11 mouse cellular contexts compared by ENCODE assay signal in genomic region chr10:78540943-78541342, GRCm38 (mm10). TPM values are rescaled to one million over a fixed set of nuclear protein-coding genes. Genes with fewer than 3 reads are reported as not detected.
A peak's percentile ranks its signal among the peaks of the same experiment; 100 is the strongest.
DNase-seq lines count a peak whose midpoint lies in the region; ATAC-seq and TF ChIP-seq lines count a peak whose summit lies in the region.
"Had no signal": no experiment of that assay in that cellular context is flagged by ENCODE, and none has a peak within 500 bp of the region (broad histone marks: within the 10 kb centered on the region; RNA-seq: fewer than 3 reads in every experiment).

No protein-coding gene starts in this region.

- no peak for TF ChIP-seq EP300 in MEL (IDR thresholded peaks at IDR 0.05; ENCODE audit: low read depth in 1 of 2, low read length in 2 of 2)

- 63% methylated on average over 2 of the region's 2 CpGs for WGBS in midbrain, embryonic 15.5 days

- H3K4me2 ChIP-seq in midbrain, embryonic 15.5 days, result no peak overlapping the region
- H3K4me2 ChIP-seq: embryonic facial prominence, embryonic 13.5 days had no signal

- no peaks in the 10 kb centered on the region for H3K9me3 ChIP-seq in MEL (replicated peaks; ENCODE audit: insufficient read depth, low read length)
- H3K9me3 ChIP-seq in midbrain, embryonic 15.5 days, result no peaks in the 10 kb centered on the region
- H3K9me3 ChIP-seq: embryonic facial prominence, embryonic 13.5 days had no signal

- no peaks in the 10 kb centered on the region for H3K36me3 ChIP-seq in MEL (ENCODE audit: control insufficient read depth in 1 of 2, insufficient read depth in 2 of 2, low read length in 2 of 2)
- H3K36me3 ChIP-seq in midbrain, embryonic 15.5 days (replicated peaks), result no peaks in the 10 kb centered on the region
- H3K36me3 ChIP-seq: embryonic facial prominence, embryonic 13.5 days had no signal

- no peak overlapping the region for H3K9ac ChIP-seq in MEL (ENCODE audit: control insufficient read depth, low read depth, low read length, poor library complexity, severe bottlenecking)
- no peak overlapping the region for H3K9ac ChIP-seq in midbrain, embryonic 15.5 days
- H3K9ac ChIP-seq: embryonic facial prominence, embryonic 13.5 days had no signal

- H3K27ac ChIP-seq in MEL (ENCODE audit: control insufficient read depth, low read depth, low read length), result no peak overlapping the region
- no peak overlapping the region for H3K27ac ChIP-seq in midbrain, embryonic 15.5 days
- H3K27ac ChIP-seq: embryonic facial prominence, embryonic 13.5 days had no signal

- peak in 1 of 3 experiments; percentile 33; a peak in 2 of 6 replicates for TF ChIP-seq CTCF in MEL (IDR thresholded peaks at IDR 0.05 in 2 of 3, conservative IDR thresholded peaks at IDR 0.05 in 1 of 3; ENCODE audit: control insufficient read depth in 1 of 3, insufficient read depth in 1 of 3, low read depth in 2 of 3, low read length in 3 of 3, poor library complexity in 1 of 3, severe bottlenecking in 1 of 3)

- TF ChIP-seq RAD21 in MEL (IDR thresholded peaks at IDR 0.05; ENCODE audit: low read depth, low read length), result no peak; the same call in 1 of the 2 replicates

- DNase-seq in left cerebral cortex, adult 18-20 months (ENCODE audit: low spot score in 2 of 2), result peak; percentile 3 to 14
- no peak for DNase-seq in left cerebral cortex, adult 11 months (ENCODE audit: low spot score)
- peak; percentile 10 for DNase-seq in MEL (ENCODE audit: low read depth, low spot score)
- DNase-seq in cerebellum, adult 18-20 months, result peak; percentile 45 to 64
- DNase-seq in induced T-regulatory cell, adult 2 months (ENCODE audit: low read depth), result peak; percentile 39
- DNase-seq in retina, embryonic 14.5 days (ENCODE audit: low spot score), result peak; percentile 32
- DNase-seq in right cerebral cortex, postnatal 14 days, result no peak

- peaks cover 12 to 16% of the 10 kb centered on the region in 2 experiments for H3K27me3 ChIP-seq in MEL (ENCODE audit: control insufficient read depth in 1 of 2, insufficient read depth in 2 of 2, low read length in 2 of 2)
- no peaks in the 10 kb centered on the region for H3K27me3 ChIP-seq in midbrain, embryonic 15.5 days (replicated peaks)
- H3K27me3 ChIP-seq: embryonic facial prominence, embryonic 13.5 days had no signal

- H3K4me1 ChIP-seq in MEL (ENCODE audit: control insufficient read depth in 1 of 2, insufficient read depth in 2 of 2, low read length in 2 of 2), result no peaks in the 10 kb centered on the region
- H3K4me1 ChIP-seq in midbrain, embryonic 15.5 days, result no peaks in the 10 kb centered on the region
- H3K4me1 ChIP-seq: embryonic facial prominence, embryonic 13.5 days had no signal

- no peak for TF ChIP-seq POLR2A in MEL (IDR thresholded peaks at IDR 0.05; ENCODE audit: control insufficient read depth in 1 of 2, insufficient read depth in 1 of 2, low read depth in 1 of 2, low read length in 2 of 2, poor library complexity in 1 of 2)

- no peak for ATAC-seq in midbrain, embryonic 15.5 days (replicated peaks)

- H3K79me2 ChIP-seq in MEL (ENCODE audit: control insufficient read depth, insufficient read depth, low read length, poor library complexity), result no peaks in the 10 kb centered on the region

- H3K4me3 ChIP-seq in MEL (ENCODE audit: control insufficient read depth in 1 of 2, insufficient read depth in 1 of 2, low read depth in 2 of 2, low read length in 2 of 2), result no peak overlapping the region
- no peak overlapping the region for H3K4me3 ChIP-seq in midbrain, embryonic 15.5 days
- H3K4me3 ChIP-seq: embryonic facial prominence, embryonic 13.5 days had no signal

TF ChIP-seq in MEL, 35 proteins besides CTCF, POLR2A, EP300 and RAD21:
- TF ChIP-seq SMC3 (IDR thresholded peaks at IDR 0.05; ENCODE audit: low read depth, low read length) (peak; percentile 32; the same call in 1 of the 2 replicates), TAL1 (IDR thresholded peaks at IDR 0.05; ENCODE audit: low read length) (no peak)

RNA-seq across cellular contexts. Expression of gene Olfr1358, which starts 23.7 kb away (rescaled TPM):
- total RNA-seq in left cerebral cortex, adult 18-20 months (2021), result not detected
- total RNA-seq in MEL (2012; rRNA removed), result not detected in 2 replicates
- not detected for polyA plus RNA-seq in MEL (2012; ENCODE audit: insufficient read depth in 1 of 2, insufficient read length in 2 of 2, low read depth in 1 of 2, low replicate concordance in 2 of 2, missing spikeins in 1 of 2)
- polyA plus RNA-seq in midbrain, embryonic 15.5 days (2015; fragmentation: Nextera tagmentation; extraction: Ambion mirVana), result not detected in 2 replicates
- total RNA-seq: left cerebral cortex, postnatal 25 days; neutrophil, adult 5-6 weeks had no signal
- polyA plus RNA-seq: embryonic facial prominence, embryonic 13.5 days had no signal

RNA-seq across cellular contexts. Expression of gene Ilvbl, which starts 33.2 kb away (rescaled TPM):
- total RNA-seq in left cerebral cortex, adult 18-20 months (2021), result 10 to 100 TPM; 30.5 to 30.9 TPM
- total RNA-seq in MEL (2012; rRNA removed), result 16.0 and 24.5 TPM in 2 replicates
- polyA plus RNA-seq in MEL (2012; ENCODE audit: insufficient read depth in 1 of 2, insufficient read length in 2 of 2, low read depth in 1 of 2, low replicate concordance in 2 of 2, missing spikeins in 1 of 2), result 10 to 100 TPM in 1 of 2 experiments, not detected in 1; 22.1 TPM
- 66.3 and 78.9 TPM in 2 replicates for polyA plus RNA-seq in midbrain, embryonic 15.5 days (2015; fragmentation: Nextera tagmentation; extraction: Ambion mirVana)

RNA-seq across cellular contexts. Expression of gene Syde1, which starts 50.8 kb away (rescaled TPM):
- total RNA-seq in left cerebral cortex, adult 18-20 months (2021), result 1 to 10 TPM; 7.8 to 8.5 TPM
- total RNA-seq in MEL (2012; rRNA removed), result not detected in 2 replicates
- under 1 TPM in 1 of 2 experiments, not detected in 1; 0.01 TPM for polyA plus RNA-seq in MEL (2012; ENCODE audit: insufficient read depth in 1 of 2, insufficient read length in 2 of 2, low read depth in 1 of 2, low replicate concordance in 2 of 2, missing spikeins in 1 of 2)
- 3.4 and 4.3 TPM in 2 replicates for polyA plus RNA-seq in midbrain, embryonic 15.5 days (2015; fragmentation: Nextera tagmentation; extraction: Ambion mirVana)

Comparison
In these comparisons a context has a peak if more than half of its experiments do, and no peak if none do; other contexts are left out.
1. DNase-seq: peak in left cerebral cortex, adult 18-20 months (2 of 2), MEL (single experiment), cerebellum, adult 18-20 months (2 of 2), induced T-regulatory cell, adult 2 months (single experiment) and retina, embryonic 14.5 days (single experiment); none in left cerebral cortex, adult 11 months (single experiment) and right cerebral cortex, postnatal 14 days (single experiment).